In the genomic region with DNA sequence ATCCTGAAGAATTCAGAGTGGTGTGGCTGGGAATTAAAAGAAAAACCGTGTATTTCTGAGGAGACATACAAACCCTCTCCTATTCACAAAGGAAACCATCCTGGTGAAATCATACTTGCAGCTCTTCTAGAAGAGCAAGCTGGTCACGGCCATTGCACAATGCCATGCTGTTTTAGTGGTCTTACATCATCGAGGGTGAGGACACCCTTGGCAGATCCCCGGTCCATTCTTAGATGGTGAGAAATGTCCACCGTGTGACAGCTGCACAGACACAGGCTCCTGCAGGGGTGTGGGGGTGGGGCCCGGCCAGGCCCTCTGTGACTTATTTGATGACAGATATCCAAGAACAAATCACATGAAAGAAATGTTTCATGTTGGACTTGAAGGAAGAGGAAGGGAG, we compare ENCODE assay signal across 8 mouse cellular contexts. TPM values are rescaled to one million over a fixed set of nuclear protein-coding genes. Genes with fewer than 3 reads are reported as not detected.
A peak's percentile ranks its signal among the peaks of the same experiment; 100 is the strongest.
DNase-seq lines count a peak whose midpoint lies in the region; ATAC-seq and TF ChIP-seq lines count a peak whose summit lies in the region.
"Had no signal": no experiment of that assay in that cellular context is flagged by ENCODE, and none has a peak within 500 bp of the region (broad histone marks: within the 10 kb centered on the region; RNA-seq: fewer than 3 reads in every experiment).

No protein-coding gene starts in this region.

- no peak overlapping the region for H3K9ac ChIP-seq in midbrain, postnatal 0 days (replicated peaks; ENCODE audit: low read length, poor library complexity, severe bottlenecking)
- no peak overlapping the region for H3K9ac ChIP-seq in midbrain, embryonic 16.5 days (ENCODE audit: low read depth, low read length)

- H3K27ac ChIP-seq in midbrain, postnatal 0 days (ENCODE audit: low read depth, low read length), result no peak overlapping the region
- H3K27ac ChIP-seq in midbrain, embryonic 16.5 days (ENCODE audit: low read length), result no peak overlapping the region

- ATAC-seq in midbrain, postnatal 0 days (ENCODE audit: low FRiP score), result 0 out of 2 replicates have a peak, but pooled peaks have one; percentile 49
- no peak for ATAC-seq in midbrain, embryonic 16.5 days

- peak; percentile 60 for DNase-seq in midbrain, postnatal 0 days (ENCODE audit: low spot score)
- DNase-seq in gastrocnemius, adult 18-20 months (ENCODE audit: low spot score), result peak; percentile 79
- DNase-seq in heart, postnatal 25 days (ENCODE audit: low spot score), result peak; percentile 53
- DNase-seq in telencephalon, adult 2 months (ENCODE audit: low read depth, low spot score), result peak; percentile 71
- no peak for DNase-seq in spleen, postnatal 10 days (ENCODE audit: low spot score in 2 of 2)
- no peak for DNase-seq in kidney, postnatal 25 days

- no peaks in the 10 kb centered on the region for H3K9me3 ChIP-seq in midbrain, postnatal 0 days (ENCODE audit: low read length)
- H3K9me3 ChIP-seq in midbrain, embryonic 16.5 days (replicated peaks; ENCODE audit: control insufficient read depth, low read length, poor library complexity, severe bottlenecking), result no peaks in the 10 kb centered on the region

- TF ChIP-seq CTCF in midbrain, postnatal 0 days (IDR thresholded peaks at IDR 0.05), result no peak

- no peaks in the 10 kb centered on the region for H3K4me1 ChIP-seq in midbrain, postnatal 0 days (ENCODE audit: insufficient read depth, low read length)
- no peaks in the 10 kb centered on the region for H3K4me1 ChIP-seq in midbrain, embryonic 16.5 days (ENCODE audit: control insufficient read depth, insufficient read depth, low read length)

- intact Hi-C loops in heart, postnatal 25 days (cut with DNase I), result no loop called here

- 55% methylated on average over 6 of the region's 6 CpGs for WGBS in midbrain, postnatal 0 days
- 58% methylated on average over 6 of the region's 6 CpGs for WGBS in midbrain, embryonic 16.5 days

- no peaks in the 10 kb centered on the region for H3K36me3 ChIP-seq in midbrain, postnatal 0 days (ENCODE audit: insufficient read depth, low read length)
- no peaks in the 10 kb centered on the region for H3K36me3 ChIP-seq in midbrain, embryonic 16.5 days (ENCODE audit: control insufficient read depth, insufficient read depth, low read length)

- no peak overlapping the region for H3K4me2 ChIP-seq in midbrain, postnatal 0 days (ENCODE audit: low read depth, low read length, poor library complexity, severe bottlenecking)
- no peak overlapping the region for H3K4me2 ChIP-seq in midbrain, embryonic 16.5 days (ENCODE audit: low read length)

- H3K4me3 ChIP-seq in midbrain, postnatal 0 days (ENCODE audit: low read depth, low read length), result no peak overlapping the region
- H3K4me3 ChIP-seq in midbrain, embryonic 16.5 days (ENCODE audit: low read depth, low read length), result no peak overlapping the region
- H3K4me3 ChIP-seq: erythroblast, embryonic 14.5 days had no signal

- no peaks in the 10 kb centered on the region for H3K27me3 ChIP-seq in midbrain, postnatal 0 days (ENCODE audit: insufficient read depth, low read length)
- no peaks in the 10 kb centered on the region for H3K27me3 ChIP-seq in midbrain, embryonic 16.5 days (ENCODE audit: control insufficient read depth, insufficient read depth, low read depth, low read length)

RNA-seq across cellular contexts. Expression of a gene that starts 8.9 kb away (rescaled TPM):
- total RNA-seq in midbrain, postnatal 0 days (2014; rRNA removed), result 48.8 and 49.0 TPM in 2 replicates
- 9.0 and 9.2 TPM in 2 replicates for polyA plus RNA-seq in midbrain, postnatal 0 days (2015; fragmentation: Nextera tagmentation; extraction: Ambion mirVana)
- 7.2 and 7.3 TPM in 2 replicates for polyA plus RNA-seq in midbrain, embryonic 16.5 days (2015; fragmentation: Nextera tagmentation; extraction: Ambion mirVana)
- total RNA-seq in gastrocnemius, adult 18-20 months (2021), result not detected
- not detected for total RNA-seq in heart, postnatal 25 days (2021)
- polyA plus RNA-seq: erythroblast, embryonic 14.5 days had no signal

RNA-seq across cellular contexts. Expression of a gene that starts 14.5 kb away (rescaled TPM):
- total RNA-seq in midbrain, postnatal 0 days (2014; rRNA removed), result 41.2 and 54.0 TPM in 2 replicates
- polyA plus RNA-seq in midbrain, postnatal 0 days (2015; fragmentation: Nextera tagmentation; extraction: Ambion mirVana), result 64.8 and 65.2 TPM in 2 replicates
- polyA plus RNA-seq in midbrain, embryonic 16.5 days (2015; fragmentation: Nextera tagmentation; extraction: Ambion mirVana), result 83.1 and 89.5 TPM in 2 replicates
- total RNA-seq in gastrocnemius, adult 18-20 months (2021), result not detected
- total RNA-seq in heart, postnatal 25 days (2021), result not detected
- polyA plus RNA-seq: erythroblast, embryonic 14.5 days had no signal

RNA-seq across cellular contexts. Expression of a gene that starts 18.5 kb away (rescaled TPM):
- total RNA-seq in midbrain, postnatal 0 days (2014; rRNA removed), result 5.5 and 5.8 TPM in 2 replicates
- polyA plus RNA-seq in midbrain, postnatal 0 days (2015; fragmentation: Nextera tagmentation; extraction: Ambion mirVana), result 2.0 and 2.5 TPM in 2 replicates
- 6.4 and 6.9 TPM in 2 replicates for polyA plus RNA-seq in midbrain, embryonic 16.5 days (2015; fragmentation: Nextera tagmentation; extraction: Ambion mirVana)
- under 1 TPM; 0.94 to 0.97 TPM for total RNA-seq in gastrocnemius, adult 18-20 months (2021)
- total RNA-seq in heart, postnatal 25 days (2021), result 1 to 10 TPM; 5.2 to 6.5 TPM

RNA-seq across cellular contexts. Expression of a gene that starts 29.5 kb away (rescaled TPM):
- 155 and 174 TPM in 2 replicates for total RNA-seq in midbrain, postnatal 0 days (2014; rRNA removed)
- 180 and 187 TPM in 2 replicates for polyA plus RNA-seq in midbrain, postnatal 0 days (2015; fragmentation: Nextera tagmentation; extraction: Ambion mirVana)
- polyA plus RNA-seq in midbrain, embryonic 16.5 days (2015; fragmentation: Nextera tagmentation; extraction: Ambion mirVana), result 186 and 206 TPM in 2 replicates
- under 1 TPM; 0.50 to 0.64 TPM for total RNA-seq in gastrocnemius, adult 18-20 months (2021)
- total RNA-seq in heart, postnatal 25 days (2021), result 1 to 10 TPM; 3.7 to 4.1 TPM
- polyA plus RNA-seq: erythroblast, embryonic 14.5 days had no signal

RNA-seq across cellular contexts. Expression of a gene that starts 50.1 kb away (rescaled TPM):
- total RNA-seq in midbrain, postnatal 0 days (2014; rRNA removed), result 1,835 and 1,985 TPM in 2 replicates
- 467 and 471 TPM in 2 replicates for polyA plus RNA-seq in midbrain, postnatal 0 days (2015; fragmentation: Nextera tagmentation; extraction: Ambion mirVana)
- polyA plus RNA-seq in midbrain, embryonic 16.5 days (2015; fragmentation: Nextera tagmentation; extraction: Ambion mirVana), result 405 and 443 TPM in 2 replicates
- total RNA-seq in gastrocnemius, adult 18-20 months (2021), result 100 to 1,000 TPM; 334 to 349 TPM
- total RNA-seq in heart, postnatal 25 days (2021), result 100 to 1,000 TPM; 196 to 203 TPM

Comparison
In these comparisons a context has a peak if more than half of its experiments do, and no peak if none do; other contexts are left out.
1. DNase-seq: peak in midbrain, postnatal 0 days (single experiment), gastrocnemius, adult 18-20 months (single experiment), heart, postnatal 25 days (single experiment) and telencephalon, adult 2 months (single experiment); none in spleen, postnatal 10 days (0 of 2) and kidney, postnatal 25 days (0 of 2).
2. RNA of a gene that starts 8.9 kb away (total RNA-seq): 48.8 to 49.0 TPM in midbrain, postnatal 0 days; not detected in gastrocnemius, adult 18-20 months and not detected in heart, postnatal 25 days; every median in the first group is over 10 times any median in the second.
3. RNA of a gene that starts 14.5 kb away (total RNA-seq): 41.2 to 54.0 TPM in midbrain, postnatal 0 days; not detected in gastrocnemius, adult 18-20 months and not detected in heart, postnatal 25 days; every median in the first group is over 10 times any median in the second.